In genomic region chr4:150070136-150070535, GRCm38 (mm10) we compare ENCODE assay signal across 13 mouse cellular contexts. TPM values are rescaled to one million over a fixed set of nuclear protein-coding genes. Genes with fewer than 3 reads are reported as not detected.
A peak's percentile ranks its signal among the peaks of the same experiment; 100 is the strongest.
DNase-seq lines count a peak whose midpoint lies in the region; ATAC-seq and TF ChIP-seq lines count a peak whose summit lies in the region.
"Had no signal": no experiment of that assay in that cellular context is flagged by ENCODE, and none has a peak within 500 bp of the region (broad histone marks: within the 10 kb centered on the region; RNA-seq: fewer than 3 reads in every experiment).

No protein-coding gene starts in this region.

- TF ChIP-seq EP300 in heart, adult 2 months (IDR thresholded peaks at IDR 0.05; ENCODE audit: insufficient read depth, low read depth, low read length), result no peak

- no peak for TF ChIP-seq CTCF in heart, adult 2 months (IDR thresholded peaks at IDR 0.05)
- no peak for TF ChIP-seq CTCF in kidney, postnatal 0 days (IDR thresholded peaks at IDR 0.05; ENCODE audit: low read depth)

- H3K4me2 ChIP-seq in midbrain, embryonic 13.5 days (replicated peaks), result no peak overlapping the region
- H3K4me2 ChIP-seq in midbrain, embryonic 16.5 days (ENCODE audit: low read length), result no peak overlapping the region
- H3K4me2 ChIP-seq in kidney, postnatal 0 days (ENCODE audit: low read length), result no peak overlapping the region
- no peak overlapping the region for H3K4me2 ChIP-seq in forebrain, embryonic 11.5 days (ENCODE audit: low read depth, low read length, severe bottlenecking)

- no peak for TF ChIP-seq POLR2A in heart, adult 2 months (IDR thresholded peaks at IDR 0.05; ENCODE audit: insufficient read depth, low read depth, low read length)

- 28% methylated on average over 8 of the region's 8 CpGs for WGBS in heart, embryonic 10.5 days
- 56% methylated on average over 8 of the region's 8 CpGs for WGBS in heart, adult 2 months
- WGBS in midbrain, embryonic 13.5 days, result 60% methylated on average over 8 of the region's 8 CpGs
- WGBS in midbrain, embryonic 16.5 days, result 58% methylated on average over 8 of the region's 8 CpGs
- WGBS in kidney, postnatal 0 days, result 14% methylated on average over 8 of the region's 8 CpGs
- WGBS in forebrain, embryonic 11.5 days, result 69% methylated on average over 8 of the region's 8 CpGs

- no peaks in the 10 kb centered on the region for H3K36me3 ChIP-seq in heart, embryonic 10.5 days
- H3K36me3 ChIP-seq in heart, adult 2 months (ENCODE audit: control insufficient read depth, insufficient read depth, low read length), result no peaks in the 10 kb centered on the region
- H3K36me3 ChIP-seq in midbrain, embryonic 13.5 days, result no peaks in the 10 kb centered on the region
- no peaks in the 10 kb centered on the region for H3K36me3 ChIP-seq in midbrain, embryonic 16.5 days (ENCODE audit: control insufficient read depth, insufficient read depth, low read length)
- no peaks in the 10 kb centered on the region for H3K36me3 ChIP-seq in kidney, postnatal 0 days (ENCODE audit: insufficient read depth, low read length)
- no peaks in the 10 kb centered on the region for H3K36me3 ChIP-seq in forebrain, embryonic 11.5 days (ENCODE audit: control insufficient read depth, insufficient read depth, low read length)

- ATAC-seq in midbrain, embryonic 13.5 days, result no peak
- ATAC-seq in midbrain, embryonic 16.5 days, result no peak
- peak; percentile 91 for ATAC-seq in kidney, postnatal 0 days (replicated peaks; ENCODE audit: low FRiP score, low read depth)
- no peak for ATAC-seq in forebrain, embryonic 11.5 days (replicated peaks; ENCODE audit: low FRiP score)

- no peaks in the 10 kb centered on the region for H3K9me3 ChIP-seq in heart, embryonic 10.5 days
- no peaks in the 10 kb centered on the region for H3K9me3 ChIP-seq in midbrain, embryonic 13.5 days
- H3K9me3 ChIP-seq in midbrain, embryonic 16.5 days (replicated peaks; ENCODE audit: control insufficient read depth, low read length, poor library complexity, severe bottlenecking), result no peaks in the 10 kb centered on the region
- no peaks in the 10 kb centered on the region for H3K9me3 ChIP-seq in kidney, postnatal 0 days (replicated peaks; ENCODE audit: low read length)
- no peaks in the 10 kb centered on the region for H3K9me3 ChIP-seq in forebrain, embryonic 11.5 days (ENCODE audit: control insufficient read depth, low read length)

- H3K4me3 ChIP-seq in heart, embryonic 10.5 days, result no peak overlapping the region
- no peak overlapping the region for H3K4me3 ChIP-seq in heart, adult 2 months
- no peak overlapping the region for H3K4me3 ChIP-seq in midbrain, embryonic 13.5 days (replicated peaks)
- H3K4me3 ChIP-seq in midbrain, embryonic 16.5 days (ENCODE audit: low read depth, low read length), result no peak overlapping the region
- H3K4me3 ChIP-seq in kidney, postnatal 0 days (replicated peaks; ENCODE audit: low read depth, low read length), result no peak overlapping the region
- no peak overlapping the region for H3K4me3 ChIP-seq in forebrain, embryonic 11.5 days (ENCODE audit: low read depth, low read length)

- H3K27ac ChIP-seq in heart, embryonic 10.5 days, result peak overlapping the region; percentile 82
- no peak overlapping the region for H3K27ac ChIP-seq in heart, adult 2 months
- H3K27ac ChIP-seq in midbrain, embryonic 13.5 days, result no peak overlapping the region
- no peak overlapping the region for H3K27ac ChIP-seq in midbrain, embryonic 16.5 days (ENCODE audit: low read length)
- 0 out of 2 replicates have a peak overlapping the region, but pooled peaks have one; percentile 36 for H3K27ac ChIP-seq in kidney, postnatal 0 days
- no peak overlapping the region for H3K27ac ChIP-seq in forebrain, embryonic 11.5 days (ENCODE audit: low read depth, low read length)

- H3K4me1 ChIP-seq in heart, embryonic 10.5 days, result peaks cover 25% of the 10 kb centered on the region
- H3K4me1 ChIP-seq in heart, adult 2 months (ENCODE audit: control insufficient read depth, insufficient read depth, low read length), result no peaks in the 10 kb centered on the region
- no peaks in the 10 kb centered on the region for H3K4me1 ChIP-seq in midbrain, embryonic 13.5 days (replicated peaks)
- no peaks in the 10 kb centered on the region for H3K4me1 ChIP-seq in midbrain, embryonic 16.5 days (ENCODE audit: control insufficient read depth, insufficient read depth, low read length)
- no peaks in the 10 kb centered on the region for H3K4me1 ChIP-seq in kidney, postnatal 0 days (replicated peaks; ENCODE audit: insufficient read depth, low read length)
- H3K4me1 ChIP-seq in forebrain, embryonic 11.5 days (replicated peaks; ENCODE audit: control insufficient read depth, insufficient read depth, low read length), result no peaks in the 10 kb centered on the region

- no peaks in the 10 kb centered on the region; the same call in 1 of the 2 replicates for H3K27me3 ChIP-seq in heart, embryonic 10.5 days (ENCODE audit: insufficient read depth, poor library complexity, severe bottlenecking)
- no peaks in the 10 kb centered on the region for H3K27me3 ChIP-seq in heart, adult 2 months (ENCODE audit: control insufficient read depth, insufficient read depth, low read length)
- H3K27me3 ChIP-seq in midbrain, embryonic 13.5 days, result no peaks in the 10 kb centered on the region
- H3K27me3 ChIP-seq in midbrain, embryonic 16.5 days (ENCODE audit: control insufficient read depth, insufficient read depth, low read depth, low read length), result no peaks in the 10 kb centered on the region
- no peaks in the 10 kb centered on the region for H3K27me3 ChIP-seq in kidney, postnatal 0 days (ENCODE audit: insufficient read depth, low read length)
- no peaks in the 10 kb centered on the region for H3K27me3 ChIP-seq in forebrain, embryonic 11.5 days (ENCODE audit: control insufficient read depth, insufficient read depth, low read length)

- no peak for DNase-seq in heart, embryonic 10.5 days (ENCODE audit: low spot score)
- no peak for DNase-seq in heart, adult 2 months
- DNase-seq in kidney, postnatal 0 days (ENCODE audit: low spot score), result peak; percentile 64
- DNase-seq in B cell, adult 2 months, result no peak
- DNase-seq in forebrain, embryonic 11.5 days (ENCODE audit: low spot score), result no peak
- no peak for DNase-seq in adrenal gland, adult 18-20 months (ENCODE audit: low spot score in 2 of 2)
- DNase-seq: adrenal gland, postnatal 14 days; cerebellum, adult 18-20 months; retina, postnatal 1 day had no signal

- H3K79me2 ChIP-seq in heart, adult 2 months (replicated peaks; ENCODE audit: control insufficient read depth, insufficient read depth, low read length), result no peaks in the 10 kb centered on the region

- intact Hi-C loops in heart, adult 2 months (cut with DNase I), result no loop called here

- no peak overlapping the region for H3K9ac ChIP-seq in heart, adult 2 months (ENCODE audit: low read depth, low read length)
- peak overlapping the region; percentile 23; the same call in 1 of the 2 replicates for H3K9ac ChIP-seq in midbrain, embryonic 13.5 days (replicated peaks)
- H3K9ac ChIP-seq in midbrain, embryonic 16.5 days (ENCODE audit: low read depth, low read length), result no peak overlapping the region
- H3K9ac ChIP-seq in kidney, postnatal 0 days (ENCODE audit: low read depth, low read length), result no peak overlapping the region
- no peak overlapping the region for H3K9ac ChIP-seq in forebrain, embryonic 11.5 days (ENCODE audit: low read length)

RNA-seq across cellular contexts. Expression of gene Gpr157, which starts 17.0 kb away (rescaled TPM):
- 0.85 and 2.0 TPM in 2 replicates for polyA plus RNA-seq in heart, embryonic 10.5 days (2016; fragmentation: Nextera tagmentation; extraction: Ambion mirVana)
- 10 to 100 TPM; 34.2 to 42.4 TPM for total RNA-seq in heart, adult 2 months (2021)
- polyA plus RNA-seq in heart, adult 2 months (2012; rRNA removed), result 21.8 and 29.2 TPM in 2 replicates
- polyA plus RNA-seq in midbrain, embryonic 13.5 days (2015; fragmentation: Nextera tagmentation; extraction: Ambion mirVana), result 0.15 and 0.26 TPM in 2 replicates
- 0.26 and 0.34 TPM in 2 replicates for polyA plus RNA-seq in midbrain, embryonic 16.5 days (2015; fragmentation: Nextera tagmentation; extraction: Ambion mirVana)
- 0.18 and 0.28 TPM in 2 replicates for polyA plus RNA-seq in kidney, postnatal 0 days (2015; fragmentation: Nextera tagmentation; extraction: Ambion mirVana)
- polyA plus RNA-seq in forebrain, embryonic 11.5 days (2014; fragmentation: Nextera tagmentation; extraction: Ambion mirVana), result 0.21 and 0.24 TPM in 2 replicates
- 1 to 10 TPM; 1.1 to 1.6 TPM for total RNA-seq in adrenal gland, adult 18-20 months (2021)

RNA-seq across cellular contexts. Expression of gene Slc2a5, which starts 48.9 kb away (rescaled TPM):
- polyA plus RNA-seq in heart, embryonic 10.5 days (2016; fragmentation: Nextera tagmentation; extraction: Ambion mirVana), result 1.2 and 1.3 TPM in 2 replicates
- under 1 TPM in 1 of 2 experiments, not detected in 1; 0.09 TPM for total RNA-seq in heart, adult 2 months (2021)
- 1.4 and 1.8 TPM in 2 replicates for polyA plus RNA-seq in heart, adult 2 months (2012; rRNA removed)
- polyA plus RNA-seq in midbrain, embryonic 13.5 days (2015; fragmentation: Nextera tagmentation; extraction: Ambion mirVana), result 1.7 and 2.0 TPM in 2 replicates
- polyA plus RNA-seq in midbrain, embryonic 16.5 days (2015; fragmentation: Nextera tagmentation; extraction: Ambion mirVana), result 2.1 and 2.9 TPM in 2 replicates
- 8.1 and 9.3 TPM in 2 replicates for polyA plus RNA-seq in kidney, postnatal 0 days (2015; fragmentation: Nextera tagmentation; extraction: Ambion mirVana)
- polyA plus RNA-seq in forebrain, embryonic 11.5 days (2014; fragmentation: Nextera tagmentation; extraction: Ambion mirVana), result 1.1 and 1.8 TPM in 2 replicates
- 10 to 100 TPM in 1 of 2 experiments, 1 to 10 TPM in 1; 5.9 to 30.2 TPM for total RNA-seq in adrenal gland, adult 18-20 months (2021)
- total RNA-seq: hematopoietic stem cell, adult 5-6 weeks; megakaryocyte-erythroid progenitor cell, adult 5-6 weeks had no signal

Comparison
In these comparisons a context has a peak if more than half of its experiments do, and no peak if none do; other contexts are left out.
1. H3K27ac ChIP-seq: peak in heart, embryonic 10.5 days (single experiment) and kidney, postnatal 0 days (single experiment); none in heart, adult 2 months (single experiment), midbrain, embryonic 13.5 days (single experiment), midbrain, embryonic 16.5 days (single experiment) and forebrain, embryonic 11.5 days (single experiment).